Mouse (Mus musculus): Measurements from ENCODE around the gene Lzic. TPM values are rescaled to one million over a fixed set of nuclear protein-coding genes. Genes with fewer than 3 reads are reported as not detected.
"Not testable (repeated sequence)": the region's sequence is repeated elsewhere in the genome, so short reads cannot be mapped to it uniquely, and the experiment has no call there.

Gene Lzic
- polyA plus RNA-seq, 1 experiment from 2014 or later, result 47.6 TPM

DNA sequence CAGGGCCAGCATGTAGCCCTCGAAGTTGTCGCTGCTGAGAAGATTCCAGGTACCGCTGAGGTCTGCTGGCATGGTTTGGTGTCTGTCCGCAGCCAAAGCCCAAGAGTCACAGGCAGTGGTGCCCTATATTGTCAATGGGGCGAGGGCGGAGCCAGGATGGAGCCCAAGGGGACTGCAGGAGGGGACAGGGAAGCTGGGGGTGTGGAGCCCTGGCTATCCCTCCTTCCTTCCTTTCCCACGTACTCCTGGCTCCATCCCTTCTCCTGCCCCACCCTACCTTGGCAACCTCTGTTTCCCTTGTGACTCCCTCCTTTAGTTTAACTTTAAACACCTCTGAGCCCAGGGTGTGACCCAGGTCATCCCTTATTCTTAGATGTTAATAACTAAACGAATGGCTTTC is 30.1 kb upstream of the Lzic start, which contains the start of gene Rbp7:
Rbp7 (minus strand) TSS at position 100 of the 400 bp plus-strand sequence.
- Histone ChIP-seq H3K36me3 (ENCODE audit: insufficient read depth, low read length) (no peaks in the 10 kb centered on the region), H3K4me1 (ENCODE audit: insufficient read depth, low read length) (no peaks in the 10 kb centered on the region), H3K4me2 (replicated peaks; ENCODE audit: low read depth, low read length) (no peak within 1 kb of the TSS), H3K27me3 (ENCODE audit: insufficient read depth, low read length) (no peaks in the 10 kb centered on the region), H3K27ac (ENCODE audit: low read length) (no peak within 1 kb of the TSS), H3K9ac (replicated peaks; ENCODE audit: low read length) (no peak within 1 kb of the TSS), H3K4me3 (ENCODE audit: low read length) (no peak within 1 kb of the TSS), H3K9me3 (ENCODE audit: low read length) (no peaks in the 10 kb centered on the region)
- 60% methylated on average over 8 of the region's 8 CpGs for WGBS
- no peak; the same call in 1 of the 2 replicates for ATAC-seq (ENCODE audit: low FRiP score, low TSS enrichment)

DNA sequence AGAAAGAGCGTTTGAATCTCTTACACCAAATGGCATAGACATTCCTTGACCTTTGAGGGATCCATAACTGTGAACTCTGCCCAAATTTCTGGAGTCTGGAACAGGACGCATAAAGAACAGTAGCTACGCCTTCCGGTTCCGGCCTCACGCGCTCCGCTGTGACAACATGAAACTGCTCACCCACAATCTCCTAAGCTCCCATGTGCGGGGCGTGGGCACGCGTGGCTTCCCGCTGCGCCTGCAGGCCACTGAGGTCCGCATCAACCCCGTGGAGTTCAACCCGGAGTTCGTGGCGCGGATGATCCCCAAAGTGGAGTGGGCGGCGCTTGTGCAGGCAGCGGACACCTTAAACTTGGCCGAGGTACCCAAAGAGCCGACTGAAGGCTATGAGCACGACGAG is 27.9 kb upstream of the Lzic start:
- H3K4me3 ChIP-seq (ENCODE audit: low read length); H3K36me3 ChIP-seq (ENCODE audit: insufficient read depth, low read length); H3K9ac ChIP-seq (replicated peaks; ENCODE audit: low read length); H3K4me2 ChIP-seq (replicated peaks; ENCODE audit: low read depth, low read length); H3K9me3 ChIP-seq (ENCODE audit: low read length); H3K27me3 ChIP-seq (ENCODE audit: insufficient read depth, low read length); H3K27ac ChIP-seq (ENCODE audit: low read length); H3K4me1 ChIP-seq (ENCODE audit: insufficient read depth, low read length); ATAC-seq (ENCODE audit: low FRiP score, low TSS enrichment): not testable (repeated sequence)
- 91% methylated on average over 24 of the region's 27 CpGs for WGBS

DNA sequence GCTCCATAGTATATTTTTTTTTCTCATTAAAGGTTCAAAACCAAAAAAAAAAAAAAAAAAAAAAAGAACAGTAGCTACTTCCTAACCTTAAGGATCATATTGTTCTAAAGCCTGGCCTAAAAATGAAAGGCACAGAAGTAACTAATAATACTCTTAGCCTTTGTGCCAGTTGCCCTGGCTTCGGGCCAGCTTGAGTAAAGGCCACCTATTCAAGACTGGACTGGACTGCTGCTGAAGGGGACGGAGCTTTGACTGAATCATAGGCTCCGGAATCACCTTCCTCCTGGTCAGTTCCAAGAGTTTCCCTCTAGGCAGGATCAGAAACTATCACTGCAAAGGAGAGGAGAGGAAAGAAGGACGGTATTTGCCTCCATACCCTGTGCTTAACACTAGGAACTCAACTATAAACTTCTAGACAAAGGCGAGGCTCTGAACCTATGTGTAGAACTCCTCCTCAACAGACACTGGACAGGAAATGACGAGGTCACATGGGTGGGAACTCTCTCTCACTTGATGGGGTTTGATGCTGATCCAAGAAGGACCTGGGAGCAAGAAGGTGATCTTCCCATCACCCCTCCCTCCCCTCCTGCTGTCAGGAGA is 27.1 kb upstream of the Lzic start:
- no peaks in the 10 kb centered on the region for H3K9me3 ChIP-seq (ENCODE audit: low read length)
- ATAC-seq (ENCODE audit: low FRiP score, low TSS enrichment), result no peak
- WGBS, result 81% methylated on average over 6 of the region's 6 CpGs

DNA sequence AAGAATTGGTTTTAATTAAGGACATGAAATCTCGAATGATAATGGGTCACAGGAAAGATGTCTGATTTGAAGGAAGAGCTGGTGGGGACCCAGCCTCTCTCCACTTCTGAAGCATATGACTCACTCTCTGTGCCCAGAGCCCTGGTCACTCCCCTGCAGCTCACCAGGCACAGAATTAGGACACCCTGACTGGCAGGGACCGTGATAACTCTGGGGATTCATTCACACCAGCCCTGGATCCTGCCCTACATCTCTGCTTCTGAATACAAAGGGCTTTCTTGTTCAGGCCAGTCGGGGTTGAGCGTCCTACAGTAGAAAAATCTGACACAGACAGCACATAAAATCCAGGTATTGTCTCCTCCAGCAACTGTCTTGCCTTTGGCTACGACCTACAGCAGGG is 26.5 kb upstream of the Lzic start:
- 73% methylated on average over 5 of the region's 5 CpGs for WGBS
- Histone ChIP-seq H3K27ac (ENCODE audit: low read length) (no peak overlapping the region), H3K4me2 (replicated peaks; ENCODE audit: low read depth, low read length) (no peak overlapping the region), H3K9ac (replicated peaks; ENCODE audit: low read length) (no peak overlapping the region), H3K27me3 (ENCODE audit: insufficient read depth, low read length) (no peaks in the 10 kb centered on the region), H3K36me3 (ENCODE audit: insufficient read depth, low read length) (no peaks in the 10 kb centered on the region), H3K9me3 (ENCODE audit: low read length) (no peaks in the 10 kb centered on the region), H3K4me1 (ENCODE audit: insufficient read depth, low read length) (no peaks in the 10 kb centered on the region), H3K4me3 (ENCODE audit: low read length) (no peak overlapping the region)
- ATAC-seq (ENCODE audit: low FRiP score, low TSS enrichment), result no peak

More for the DNA sequence above, 27.1 kb upstream of the Lzic start:
- Histone ChIP-seq H3K9ac (replicated peaks; ENCODE audit: low read length) (no peak overlapping the region), H3K4me1 (ENCODE audit: insufficient read depth, low read length) (no peaks in the 10 kb centered on the region), H3K4me3 (ENCODE audit: low read length) (no peak overlapping the region), H3K27me3 (ENCODE audit: insufficient read depth, low read length) (no peaks in the 10 kb centered on the region), H3K27ac (ENCODE audit: low read length) (no peak overlapping the region), H3K36me3 (ENCODE audit: insufficient read depth, low read length) (no peaks in the 10 kb centered on the region), H3K4me2 (replicated peaks; ENCODE audit: low read depth, low read length) (no peak overlapping the region)

DNA sequence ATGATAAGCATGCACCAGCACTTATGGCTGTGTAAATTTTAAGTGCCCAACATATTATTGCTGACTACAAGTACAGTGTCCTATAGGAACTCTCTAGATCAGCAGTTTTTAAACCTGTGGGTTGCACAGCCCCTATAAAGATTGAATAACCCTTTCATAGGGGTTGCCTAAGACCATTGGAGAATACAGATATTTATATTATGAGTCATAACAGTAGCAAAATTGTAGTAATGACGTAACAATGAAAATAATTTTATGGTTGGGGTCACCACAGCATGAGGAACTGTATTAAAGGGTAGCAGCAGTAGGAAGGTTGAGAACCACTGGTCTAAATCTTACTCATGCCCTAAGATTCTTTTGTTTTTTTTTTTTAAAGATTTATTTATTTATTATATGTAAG is 25.6 kb upstream of the Lzic start:
- no peak overlapping the region for H3K4me3 ChIP-seq (ENCODE audit: low read length)
- H3K27me3 ChIP-seq (ENCODE audit: insufficient read depth, low read length), result no peaks in the 10 kb centered on the region
- no peak overlapping the region for H3K9ac ChIP-seq (replicated peaks; ENCODE audit: low read length)
- no peak overlapping the region for H3K27ac ChIP-seq (ENCODE audit: low read length)
- no peak overlapping the region for H3K4me2 ChIP-seq (replicated peaks; ENCODE audit: low read depth, low read length)
- no peak for ATAC-seq (ENCODE audit: low FRiP score, low TSS enrichment)
- no peaks in the 10 kb centered on the region for H3K36me3 ChIP-seq (ENCODE audit: insufficient read depth, low read length)
- no peaks in the 10 kb centered on the region for H3K9me3 ChIP-seq (ENCODE audit: low read length)
- no peaks in the 10 kb centered on the region for H3K4me1 ChIP-seq (ENCODE audit: insufficient read depth, low read length)
- 80% methylated on average over 1 of the region's 1 CpGs for WGBS

DNA sequence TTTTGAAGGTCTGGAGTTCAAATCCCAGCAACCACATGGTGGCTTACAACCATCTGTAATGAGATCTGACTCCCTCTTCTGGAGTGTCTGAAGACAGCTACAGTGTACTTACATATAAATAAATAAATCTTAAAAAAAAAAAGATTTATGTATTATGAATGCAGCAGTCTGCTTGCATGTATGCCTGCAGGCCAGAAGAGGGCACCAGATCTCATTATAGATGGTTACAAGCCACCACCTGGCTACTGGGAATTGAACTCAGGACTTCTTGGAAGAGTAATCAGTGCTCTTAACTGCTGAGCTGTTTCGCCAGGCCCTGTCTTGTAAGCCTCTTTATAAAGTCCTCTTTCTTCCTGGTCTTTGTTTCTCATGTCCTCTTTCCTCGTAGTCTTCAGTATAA is 24.6 kb upstream of the Lzic start:
- H3K27ac ChIP-seq (ENCODE audit: low read length); H3K36me3 ChIP-seq (ENCODE audit: insufficient read depth, low read length); H3K9ac ChIP-seq (replicated peaks; ENCODE audit: low read length); H3K4me2 ChIP-seq (replicated peaks; ENCODE audit: low read depth, low read length); H3K4me1 ChIP-seq (ENCODE audit: insufficient read depth, low read length); H3K9me3 ChIP-seq (ENCODE audit: low read length); H3K27me3 ChIP-seq (ENCODE audit: insufficient read depth, low read length); ATAC-seq (ENCODE audit: low FRiP score, low TSS enrichment); H3K4me3 ChIP-seq (ENCODE audit: low read length): not testable (repeated sequence)
- WGBS, result 93% methylated on average over 2 of the region's 2 CpGs

DNA sequence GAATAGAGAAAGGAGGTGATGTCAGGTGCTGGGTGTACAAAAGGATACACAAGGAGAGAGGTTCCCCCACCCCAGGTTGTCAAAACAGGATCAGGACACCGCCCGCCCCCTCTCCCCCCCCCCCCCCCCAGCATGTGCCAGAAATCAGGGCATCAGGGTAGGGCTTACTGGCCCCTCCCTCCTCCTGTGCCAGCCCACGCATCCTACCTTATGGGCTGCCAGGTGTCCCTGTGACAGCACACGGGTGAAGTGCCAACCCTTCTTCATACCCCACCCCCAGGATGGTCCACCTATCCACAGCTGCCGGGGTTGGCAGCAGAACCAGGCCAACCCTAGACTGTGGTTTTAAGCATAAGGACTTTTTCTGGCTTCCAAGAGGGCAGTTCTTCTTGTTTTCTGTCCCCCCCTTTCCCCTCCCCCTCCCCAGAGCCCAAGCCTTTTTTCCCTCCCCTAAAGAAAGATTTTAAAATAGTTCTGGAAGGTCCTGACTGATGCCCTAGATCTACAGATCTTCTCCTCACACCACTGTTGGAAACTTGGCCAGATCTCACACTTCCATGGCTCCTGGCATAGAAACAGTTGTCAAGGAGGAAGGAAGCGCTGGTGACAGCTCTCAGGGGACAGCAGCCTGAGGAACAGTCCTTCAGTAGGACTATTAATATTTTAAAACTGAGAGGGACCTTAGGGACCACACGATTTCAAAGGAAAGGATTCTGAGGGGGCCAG is 23.3 kb upstream of the Lzic start:
- H3K9me3 ChIP-seq (ENCODE audit: low read length), result no peaks in the 10 kb centered on the region
- no peak overlapping the region for H3K4me3 ChIP-seq (ENCODE audit: low read length)
- H3K27me3 ChIP-seq (ENCODE audit: insufficient read depth, low read length), result no peaks in the 10 kb centered on the region
- H3K36me3 ChIP-seq (ENCODE audit: insufficient read depth, low read length), result no peaks in the 10 kb centered on the region
- 58% methylated on average over 6 of the region's 7 CpGs for WGBS
- ATAC-seq (ENCODE audit: low FRiP score, low TSS enrichment), result no peak
- no peak overlapping the region for H3K9ac ChIP-seq (replicated peaks; ENCODE audit: low read length)
- no peaks in the 10 kb centered on the region for H3K4me1 ChIP-seq (ENCODE audit: insufficient read depth, low read length)
- no peak overlapping the region for H3K27ac ChIP-seq (ENCODE audit: low read length)
- H3K4me2 ChIP-seq (replicated peaks; ENCODE audit: low read depth, low read length), result no peak overlapping the region

DNA sequence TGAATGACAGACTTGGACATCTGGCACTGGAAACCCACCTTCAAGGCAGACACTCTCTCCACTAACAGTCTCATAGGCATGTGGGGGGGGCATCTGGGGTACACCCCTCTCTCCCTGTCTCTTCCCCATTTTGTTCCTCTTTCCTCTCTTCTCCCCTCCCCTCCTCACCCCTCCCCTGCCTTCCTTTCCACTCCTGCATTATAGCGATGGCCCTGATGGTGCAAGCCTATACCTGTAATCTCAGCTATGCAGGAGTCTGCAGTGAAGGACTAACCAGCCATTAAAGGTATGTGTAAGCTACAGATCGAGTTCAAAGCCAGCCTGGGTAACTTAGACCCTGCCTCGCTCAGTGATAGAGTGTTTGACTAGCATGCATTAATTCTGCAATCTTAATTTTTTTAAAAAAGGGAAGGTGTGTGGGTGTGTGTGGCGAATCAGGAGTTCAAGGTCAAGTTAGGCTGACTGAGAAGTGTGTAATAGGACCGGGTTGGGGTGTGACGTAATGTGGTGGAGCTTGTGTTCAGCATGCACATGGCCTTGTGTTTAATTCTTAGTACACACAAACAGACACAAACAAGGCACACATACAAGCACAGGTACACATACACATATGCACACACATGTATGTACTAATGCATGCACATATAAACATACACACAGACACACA is 22.6 kb upstream of the Lzic start:
- H3K9me3 ChIP-seq (ENCODE audit: low read length), result no peaks in the 10 kb centered on the region
- ATAC-seq (ENCODE audit: low FRiP score, low TSS enrichment), result no peak
- 82% methylated on average over 6 of the region's 6 CpGs for WGBS
- no peak overlapping the region for H3K27ac ChIP-seq (ENCODE audit: low read length)
- no peak overlapping the region for H3K4me2 ChIP-seq (replicated peaks; ENCODE audit: low read depth, low read length)
- H3K9ac ChIP-seq (replicated peaks; ENCODE audit: low read length), result no peak overlapping the region
- no peaks in the 10 kb centered on the region for H3K27me3 ChIP-seq (ENCODE audit: insufficient read depth, low read length)
- H3K36me3 ChIP-seq (ENCODE audit: insufficient read depth, low read length), result no peaks in the 10 kb centered on the region
- H3K4me3 ChIP-seq (ENCODE audit: low read length), result no peak overlapping the region
- no peaks in the 10 kb centered on the region for H3K4me1 ChIP-seq (ENCODE audit: insufficient read depth, low read length)

DNA sequence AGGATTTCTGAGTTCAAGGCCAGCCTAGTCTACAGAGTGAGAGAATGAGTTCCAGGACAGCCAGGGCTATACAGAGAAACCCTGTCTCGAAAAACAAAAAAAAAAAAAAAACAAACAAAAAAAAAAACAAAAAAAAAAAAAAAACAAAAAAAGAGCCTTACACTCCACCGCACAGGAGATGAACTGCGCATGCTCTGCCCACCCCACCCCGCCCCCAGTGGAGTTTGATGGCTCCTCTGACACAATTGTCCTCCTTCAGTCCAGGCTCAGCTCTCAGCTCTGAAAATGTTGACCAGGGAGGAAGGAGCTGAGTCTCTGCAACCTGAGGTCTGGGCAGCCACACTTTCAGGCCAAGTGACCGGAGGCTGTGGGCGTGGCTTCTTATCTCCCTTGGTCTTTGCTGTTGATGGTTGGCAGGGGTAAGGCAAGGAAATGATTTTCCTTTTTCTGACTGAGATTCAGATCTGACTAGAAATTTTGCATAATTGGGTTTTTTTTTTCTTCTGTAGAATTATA is 21.5 kb upstream of the Lzic start:
- Histone ChIP-seq H3K4me2 (replicated peaks; ENCODE audit: low read depth, low read length) (no peak overlapping the region), H3K9ac (replicated peaks; ENCODE audit: low read length) (no peak overlapping the region), H3K9me3 (ENCODE audit: low read length) (no peaks in the 10 kb centered on the region), H3K4me3 (ENCODE audit: low read length) (no peak overlapping the region), H3K4me1 (ENCODE audit: insufficient read depth, low read length) (no peaks in the 10 kb centered on the region), H3K27ac (ENCODE audit: low read length) (no peak overlapping the region), H3K36me3 (ENCODE audit: insufficient read depth, low read length) (no peaks in the 10 kb centered on the region; the same call in 1 of the 2 replicates), H3K27me3 (ENCODE audit: insufficient read depth, low read length) (no peaks in the 10 kb centered on the region)
- ATAC-seq (ENCODE audit: low FRiP score, low TSS enrichment), result no peak
- 68% methylated on average over 6 of the region's 6 CpGs for WGBS

DNA sequence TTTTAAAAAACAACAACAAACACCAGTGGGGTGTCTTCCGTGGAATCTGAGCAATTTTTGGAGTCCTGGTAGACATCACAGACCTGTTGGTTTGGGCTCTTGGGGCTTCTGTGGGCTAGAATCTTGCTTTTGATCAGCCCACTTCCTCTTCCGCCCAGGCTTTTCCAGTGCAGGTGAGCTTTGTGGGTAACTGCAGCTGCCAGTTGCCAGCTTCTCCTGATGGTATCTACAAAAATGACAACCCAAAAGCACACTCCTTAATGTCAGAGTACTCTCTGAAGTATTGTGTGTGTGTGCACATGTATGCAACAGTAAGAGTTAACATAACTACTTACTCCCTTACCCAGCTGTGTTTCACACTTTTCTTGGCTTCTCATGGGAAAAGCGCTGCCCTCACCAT is 15.5 kb upstream of the Lzic start:
- Histone ChIP-seq H3K9ac (replicated peaks; ENCODE audit: low read length) (no peak overlapping the region), H3K36me3 (ENCODE audit: insufficient read depth, low read length) (peaks cover 15% of the 10 kb centered on the region), H3K27ac (ENCODE audit: low read length) (no peak overlapping the region), H3K4me2 (replicated peaks; ENCODE audit: low read depth, low read length) (no peak overlapping the region), H3K9me3 (ENCODE audit: low read length) (no peaks in the 10 kb centered on the region), H3K4me1 (ENCODE audit: insufficient read depth, low read length) (no peaks in the 10 kb centered on the region), H3K27me3 (ENCODE audit: insufficient read depth, low read length) (no peaks in the 10 kb centered on the region), H3K4me3 (ENCODE audit: low read length) (no peak overlapping the region)
- 94% methylated on average over 3 of the region's 3 CpGs for WGBS
- no peak for ATAC-seq (ENCODE audit: low FRiP score, low TSS enrichment)
